Mouse (Mus musculus) NIH3T3 (cell line): ENCODE data around the gene Cacng3.
A peak's percentile ranks its signal among the peaks of the same experiment; 100 is the strongest.

ENCODE experiments used
- DNase-seq: peaks from one replicate; pipeline ENCODE4 v3.0.0-alpha.2; 2012; ENCODE audit warnings: low read depth

Gene Cacng3

GRCm38 (mm10) chr7:122670442-122670872, at the start of gene Cacng3:
TSS of gene Cacng3 (plus strand) at chr7:122670492.
- DNase-seq: no peak

DNA sequence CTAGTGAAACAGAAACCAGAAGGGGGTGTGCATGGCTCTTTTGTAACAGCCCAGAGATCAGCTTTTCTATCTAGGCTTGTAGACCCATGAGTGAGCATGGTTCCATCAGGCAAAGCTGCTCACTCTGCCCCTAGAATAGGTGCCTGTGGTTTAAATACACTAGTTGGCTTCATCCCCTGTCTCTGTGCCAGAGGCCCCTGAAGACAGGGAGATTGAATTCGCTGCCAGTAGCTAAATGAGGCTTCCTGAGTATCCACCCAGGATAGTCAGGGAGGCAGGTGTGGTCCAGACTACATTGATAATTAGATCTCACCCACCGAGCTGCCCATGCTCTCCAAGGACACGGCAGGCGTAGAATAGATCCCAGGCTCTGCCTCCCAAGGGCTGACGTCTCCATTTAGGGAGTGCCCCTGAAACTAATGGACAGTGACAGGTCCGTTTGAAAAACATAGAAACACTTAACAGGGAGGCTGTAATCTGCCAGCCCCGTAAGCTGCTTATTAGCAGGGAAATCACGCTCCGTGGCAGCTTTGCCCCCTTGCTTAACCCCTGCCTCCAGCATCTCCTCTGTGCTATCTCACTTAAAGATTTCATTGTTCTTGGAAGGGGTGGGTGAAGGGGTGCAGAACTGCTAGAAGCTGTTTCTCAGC, 48.0 kb upstream of the Cacng3 start:
- no peak for DNase-seq

GRCm38 (mm10) chr7:122623753-122624152, 46.5 kb upstream of the Cacng3 start:
- DNase-seq: no peak

DNA sequence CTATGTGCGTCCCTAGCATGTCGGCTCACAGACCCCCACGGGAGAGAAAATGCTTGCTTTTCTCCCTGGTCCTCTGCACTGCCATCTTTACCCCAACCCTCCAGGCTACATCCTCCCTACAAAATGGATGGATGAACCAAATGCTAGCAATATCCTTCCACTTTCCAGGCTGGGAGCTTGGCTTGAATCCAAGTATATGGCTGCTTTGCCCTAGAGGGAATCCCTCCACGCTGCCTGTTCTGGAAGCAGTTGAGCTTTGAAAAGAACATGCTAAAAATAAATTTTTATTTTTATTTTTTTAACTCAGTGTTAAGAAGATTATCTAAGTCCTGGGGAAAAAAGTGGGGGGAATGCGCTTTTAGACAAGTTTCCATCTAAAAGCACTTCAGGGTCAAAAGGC, 42.2 kb upstream of the Cacng3 start:
- DNase-seq: no peak

GRCm38 (mm10) chr7:122630386-122630785, 39.9 kb upstream of the Cacng3 start:
- no peak for DNase-seq

DNA sequence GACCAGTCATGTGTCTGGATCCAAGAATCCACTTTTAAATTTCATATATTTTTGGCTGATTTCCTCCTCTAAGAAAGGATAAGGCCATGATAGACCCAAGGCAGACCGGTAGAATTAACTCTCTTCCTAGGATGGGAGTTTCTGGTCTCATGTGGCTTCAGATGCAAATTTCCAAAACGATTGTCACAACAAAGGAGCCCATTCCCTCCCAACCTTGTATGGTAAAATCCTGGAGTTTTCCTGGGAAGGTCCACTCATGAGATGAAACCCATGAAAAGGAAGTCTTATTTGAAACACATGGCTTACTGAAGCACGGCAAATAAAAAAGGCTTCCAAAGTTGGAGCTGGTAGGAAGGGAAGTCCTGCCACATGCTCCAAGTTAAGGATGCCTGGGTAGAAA, 39.1 kb upstream of the Cacng3 start:
- no peak for DNase-seq

- DNase-seq: peak; percentile 19
These were observed 37.3 kb upstream of the Cacng3 start for GRCm38 (mm10) chr7:122632946-122633345.

GRCm38 (mm10) chr7:122633463-122633862, 36.8 kb upstream of the Cacng3 start:
- no peak for DNase-seq

GRCm38 (mm10) chr7:122643676-122644075, 26.6 kb upstream of the Cacng3 start:
- DNase-seq: no peak

DNA sequence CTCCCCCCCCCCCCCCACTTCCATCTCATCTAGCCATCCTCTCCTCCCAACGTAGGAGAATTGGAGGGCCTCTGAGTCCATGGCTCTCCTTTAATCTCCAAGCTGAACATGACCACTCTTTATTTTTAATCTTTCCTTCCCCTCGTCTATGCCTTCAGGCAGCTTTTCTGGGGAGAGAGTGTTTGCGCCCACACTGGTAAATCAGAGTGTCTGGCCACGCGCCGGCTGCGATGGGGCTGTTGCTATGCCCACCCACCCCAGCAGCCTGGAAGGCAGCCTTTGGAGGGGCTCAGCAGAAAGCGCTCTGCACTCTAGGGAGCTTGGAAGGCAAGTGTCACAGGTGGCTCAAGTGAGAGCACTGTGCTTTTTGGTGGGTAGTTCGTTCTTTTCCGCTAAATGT, 21.0 kb upstream of the Cacng3 start:
- no peak for DNase-seq

DNA sequence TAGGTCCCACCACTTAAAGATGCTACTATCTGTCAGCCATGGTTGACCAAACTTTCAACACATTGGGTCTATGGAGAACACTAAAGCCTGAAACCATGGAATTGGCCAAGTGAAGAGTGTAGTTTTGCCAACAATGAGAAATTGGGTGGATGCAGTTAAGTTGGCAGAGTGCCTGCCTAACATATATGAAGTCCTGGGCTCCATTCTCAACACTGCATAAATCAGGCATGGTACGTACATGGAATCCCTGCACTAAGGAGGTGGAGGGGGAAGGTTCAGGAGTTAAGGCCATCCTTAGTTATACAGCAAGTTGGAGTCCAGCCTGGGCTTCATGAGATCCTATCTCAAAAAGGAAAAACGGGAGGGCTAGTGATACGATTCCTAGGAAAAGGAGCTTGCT, 17.8 kb upstream of the Cacng3 start:
- DNase-seq: no peak

- DNase-seq: no peak
These were observed 13.6 kb upstream of the Cacng3 start for GRCm38 (mm10) chr7:122656671-122657070.

GRCm38 (mm10) chr7:122657423-122658126, 12.7 kb upstream of the Cacng3 start:
- DNase-seq: no peak

- DNase-seq: peak; percentile 2
These were observed 4.8 kb upstream of the Cacng3 start for GRCm38 (mm10) chr7:122665311-122666049.

DNA sequence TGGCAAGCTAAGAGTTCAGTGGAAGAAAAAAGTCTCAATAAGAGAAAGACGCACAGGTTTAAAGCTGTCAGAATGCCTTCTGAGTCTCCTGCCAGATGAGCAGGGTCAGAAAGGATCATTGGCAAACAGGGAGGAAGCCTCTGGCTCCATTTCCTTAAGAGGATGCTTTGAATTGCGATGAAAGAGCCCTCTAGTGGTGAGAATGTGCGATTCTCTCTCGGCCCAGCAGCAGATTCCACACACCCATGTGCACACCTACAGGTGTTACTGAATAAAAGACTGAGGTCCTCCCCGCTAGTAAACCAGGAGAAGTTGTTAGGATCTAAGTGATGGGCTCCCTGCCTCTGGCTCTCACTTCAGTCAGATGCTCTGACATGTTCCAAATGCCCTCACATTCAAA, 2.4 kb upstream of the Cacng3 start:
- peak; percentile 19 for DNase-seq

DNA sequence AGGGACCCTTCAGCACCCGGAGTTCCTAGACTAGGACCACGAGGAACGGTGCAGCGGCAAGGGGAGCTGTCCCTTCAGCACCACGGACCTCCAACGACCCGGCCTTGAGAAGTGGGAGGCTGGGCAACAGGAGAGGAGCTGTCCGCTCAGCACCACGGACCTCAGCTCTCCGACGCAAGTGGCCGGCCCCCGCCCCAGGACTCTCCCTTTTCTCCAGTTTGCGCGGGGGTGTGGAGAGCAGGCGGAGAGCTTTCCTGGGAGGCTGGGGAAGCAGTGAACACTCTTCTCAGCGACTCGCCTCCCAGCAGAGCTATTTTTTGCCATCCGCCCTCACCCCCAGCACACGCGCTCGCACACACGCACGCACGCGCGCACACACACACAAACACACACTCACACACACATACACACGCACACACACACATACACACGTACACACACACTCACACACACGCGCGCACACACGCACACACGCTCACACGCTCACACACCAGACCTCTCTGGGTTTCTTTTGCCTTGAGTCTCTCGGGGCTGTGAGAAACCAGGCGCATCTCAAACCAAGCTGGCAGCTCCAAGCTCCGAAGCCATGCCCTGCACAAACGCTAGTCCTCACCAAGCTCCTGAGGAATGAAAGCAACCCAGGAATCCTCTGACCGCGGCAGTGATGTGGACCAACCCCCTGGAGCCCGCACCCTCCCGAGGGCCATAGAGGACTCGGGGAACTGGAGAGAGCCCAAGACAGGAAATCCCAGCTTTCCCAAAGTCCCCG, 765 bp downstream of the Cacng3 start:
- peak; percentile 80 for DNase-seq

- peak; percentile 32 for DNase-seq
These were observed 2.7 kb downstream of the Cacng3 start for GRCm38 (mm10) chr7:122672981-122673380.

GRCm38 (mm10) chr7:122675207-122675606, 4.9 kb downstream of the Cacng3 start:
- DNase-seq: no peak

- peak; percentile 2 for DNase-seq
These were observed 31.5 kb downstream of the Cacng3 start for GRCm38 (mm10) chr7:122701751-122702150.

GRCm38 (mm10) chr7:122702443-122702842, 32.2 kb downstream of the Cacng3 start:
- DNase-seq: no peak

DNA sequence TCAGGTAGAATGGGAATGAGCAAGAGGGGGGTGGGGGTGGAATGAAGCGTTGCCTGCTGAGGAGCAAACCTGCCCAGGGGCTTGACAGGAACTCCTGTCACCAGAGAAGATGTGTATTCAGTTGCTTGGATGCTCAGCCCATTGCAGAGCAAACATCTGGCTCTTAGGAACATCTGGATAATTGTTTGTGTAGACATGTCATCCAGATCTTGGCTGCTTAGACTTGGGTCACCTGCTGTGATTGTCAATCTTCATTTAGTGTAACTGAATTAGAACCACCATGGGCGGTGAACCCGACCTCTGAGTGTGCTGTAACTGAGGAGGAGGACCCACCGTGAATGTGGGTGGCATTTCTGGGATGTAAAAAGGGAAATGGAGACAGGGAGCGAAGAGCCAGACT, 36.4 kb downstream of the Cacng3 start:
- DNase-seq: no peak

GRCm38 (mm10) chr7:122716299-122716698, 46.0 kb downstream of the Cacng3 start:
- no peak for DNase-seq
